Mouse (Mus musculus) liver, embryonic 15.5 days (tissue): ENCODE data around the gene Pnn. TPM values are rescaled to one million over a fixed set of nuclear protein-coding genes. Genes with fewer than 3 reads are reported as not detected.

Experiments used
- ATAC-seq: fragments of 200-750 bp; cut with Nextera tagmentation; 2 replicates; pipeline ENCODE4 v1.8.0; 2017; ENCODE audit warnings: moderate number of reproducible peaks, mild to moderate bottlenecking, moderate library complexity; ENCODE audit not compliant: insufficient read depth
- H3K27ac ChIP-seq: fragments of 300-500 bp; sonication (generic); replicated peaks from 2 replicates; pipeline ENCODE4 v1.5.1; 2015; ENCODE audit warnings: mild to moderate bottlenecking, inconsistent platforms
- H3K27me3 ChIP-seq: fragments of 300-500 bp; sonication (generic); 2 replicates; pipeline ENCODE4 v1.6.1; 2015; ENCODE audit warnings: mild to moderate bottlenecking, inconsistent platforms
- H3K36me3 ChIP-seq: fragments of 300-500 bp; sonication (generic); replicated peaks from 2 replicates; pipeline ENCODE4 v1.6.1; 2015; ENCODE audit warnings: moderate library complexity, mild to moderate bottlenecking, inconsistent platforms
- H3K4me1 ChIP-seq: fragments of 300-500 bp; sonication (generic); replicated peaks from 2 replicates; pipeline ENCODE4 v1.6.1; 2015; ENCODE audit warnings: inconsistent platforms
- H3K4me2 ChIP-seq: fragments of 300-500 bp; sonication (generic); 2 replicates; pipeline ENCODE4 v1.6.1; 2015; ENCODE audit warnings: moderate library complexity, mild to moderate bottlenecking, inconsistent platforms
- H3K4me3 ChIP-seq: fragments of 300-500 bp; sonication (generic); replicated peaks from 2 replicates; pipeline ENCODE4 v1.5.1; 2015; ENCODE audit warnings: mild to moderate bottlenecking, inconsistent platforms
- H3K9ac ChIP-seq: fragments of 300-500 bp; sonication (generic); 2 replicates; pipeline ENCODE4 v1.6.1; 2015; ENCODE audit warnings: moderate library complexity, mild to moderate bottlenecking, inconsistent platforms
- H3K9me3 ChIP-seq: fragments of 300-500 bp; sonication (generic); replicated peaks from 2 replicates; pipeline ENCODE4 v1.6.1; 2016; ENCODE audit warnings: inconsistent platforms
- WGBS: fragments of 180-500 bp; shearing (Covaris S2); methylation state at CpG from one replicate; pipeline ENCODE4 v1.1.7; 2015; ENCODE audit warnings: mixed read lengths; ENCODE audit not compliant: insufficient replicate concordance; 5-methylcytosine and 5-hydroxymethylcytosine counted together
- polyA plus RNA-seq: library from polyadenylated mRNA; unstranded; fragments of >200 nt; fragmentation: Nextera tagmentation; extraction: Ambion mirVana; gene quantifications from 2 replicates; pipeline ENCODE4 v1.2.1, GENCODE M21; 2015

The Pnn gene
- polyA plus RNA-seq, 1 experiment from 2014 or later: 34.7 TPM

GRCm38 (mm10) chr12:59107926-59108325 lies 41.2 kb downstream of the Pnn start:
- H3K27ac ChIP-seq: no peak overlapping the region
- no peaks in the 10 kb centered on the region for H3K27me3 ChIP-seq
- 0 out of 2 replicates have a peak, but pooled peaks cover 3% of the 10 kb centered on the region for H3K36me3 ChIP-seq
- H3K9me3 ChIP-seq: no peaks in the 10 kb centered on the region
- WGBS: 64% methylated on average over 4 of the region's 4 CpGs
- H3K9ac ChIP-seq: no peak overlapping the region
- H3K4me2 ChIP-seq: no peak overlapping the region
- no peak for ATAC-seq
- H3K4me3 ChIP-seq: no peak overlapping the region
- no peaks in the 10 kb centered on the region for H3K4me1 ChIP-seq

- Histone ChIP-seq H3K27ac (no peak overlapping the region), H3K27me3 (no peaks in the 10 kb centered on the region), H3K4me2 (no peak overlapping the region), H3K4me1 (no peaks in the 10 kb centered on the region), H3K4me3 (no peak overlapping the region), H3K36me3 (no peaks in the 10 kb centered on the region), H3K9ac (no peak overlapping the region), H3K9me3 (no peaks in the 10 kb centered on the region)
- no peak for ATAC-seq
- 58% methylated on average over 3 of the region's 3 CpGs for WGBS
Measured at GRCm38 (mm10) chr12:59117184-59117583, 50.5 kb downstream of the Pnn start.

Other genes with a start within 250 kb of the Pnn start
- gene Sec23a, start 54.9 kb upstream of the Pnn start, polyA plus RNA-seq: 25.1 and 25.7 TPM in 2 replicates
- gene Gemin2, start 53.5 kb upstream of the Pnn start, polyA plus RNA-seq: 15.7 and 17.7 TPM in 2 replicates
- 46.7 and 50.4 TPM in 2 replicates for gene Trappc6b, start 5.4 kb upstream of the Pnn start, polyA plus RNA-seq
- 45.0 and 46.1 TPM in 2 replicates for gene Mia2, start 28.9 kb downstream of the Pnn start, polyA plus RNA-seq
- gene Fbxo33, start 152.8 kb downstream of the Pnn start, polyA plus RNA-seq: 7.6 and 7.8 TPM in 2 replicates